Mouse (Mus musculus): ENCODE measurements around the gene Cenpp. TPM values are rescaled to one million over a fixed set of nuclear protein-coding genes. Genes with fewer than 3 reads are reported as not detected.
"Not testable (repeated sequence)": the region's sequence is repeated elsewhere in the genome, so short reads cannot be mapped to it uniquely, and the experiment has no call there.

The Cenpp gene
- polyA plus RNA-seq, 1 experiment from 2014 or later = 10.6 TPM

DNA sequence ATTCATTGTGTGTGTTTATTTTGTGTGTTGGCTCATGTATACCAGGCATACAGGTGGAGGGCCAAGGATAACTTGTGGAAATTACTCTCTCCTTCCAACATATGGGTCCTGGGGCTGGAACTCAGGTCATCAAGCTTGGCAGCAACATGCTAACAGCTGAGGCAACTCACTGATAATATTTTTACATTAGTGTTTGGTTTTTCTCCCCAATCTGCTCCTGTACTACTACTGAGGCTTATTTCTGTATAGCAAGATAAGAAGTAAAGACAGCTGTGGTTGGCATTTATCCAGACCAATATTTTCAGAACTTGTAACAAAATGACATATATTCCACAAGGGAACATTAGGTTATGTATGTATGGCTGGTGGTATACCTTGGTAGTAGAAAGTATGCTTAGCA is 34.2 kb downstream of the Cenpp start:
- ATAC-seq = no peak
- H3K27me3 ChIP-seq (replicated peaks; ENCODE audit: control insufficient read depth, insufficient read depth, low read length) = no peaks in the 10 kb centered on the region

DNA sequence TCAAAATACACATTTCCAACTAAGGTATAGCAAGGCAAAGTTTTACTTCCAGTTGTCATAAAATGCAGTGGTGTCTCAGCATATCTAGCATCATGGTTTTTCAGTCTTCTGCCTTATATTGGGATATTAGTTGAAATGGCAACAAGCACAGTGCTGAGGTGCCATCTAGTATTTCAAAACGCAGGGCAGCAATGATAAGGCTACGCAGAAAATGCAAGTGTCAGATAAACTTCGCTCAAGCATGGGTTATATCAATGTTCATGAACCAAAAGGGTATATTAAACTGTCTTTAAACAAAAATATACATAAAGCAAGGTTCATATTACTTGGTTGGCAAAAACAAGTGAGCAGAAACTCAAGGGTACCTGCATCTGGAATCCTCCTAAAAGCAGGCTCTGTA is 35.6 kb downstream of the Cenpp start:
- Histone ChIP-seq H3K27ac (ENCODE audit: low read length) (no peak overlapping the region), H3K9ac (replicated peaks; ENCODE audit: low read depth, low read length) (no peak overlapping the region), H3K36me3 (ENCODE audit: control insufficient read depth, insufficient read depth) (no peaks in the 10 kb centered on the region), H3K9me3 (ENCODE audit: control insufficient read depth, low read length) (no peaks in the 10 kb centered on the region), H3K4me2 (ENCODE audit: low read length) (no peak overlapping the region), H3K27me3 (replicated peaks; ENCODE audit: control insufficient read depth, insufficient read depth, low read length) (no peaks in the 10 kb centered on the region), H3K4me1 (replicated peaks; ENCODE audit: control insufficient read depth, insufficient read depth, low read length) (no peaks in the 10 kb centered on the region), H3K4me3 (replicated peaks; ENCODE audit: low read length) (no peak overlapping the region)
- WGBS = 94% methylated on average over 3 of the region's 3 CpGs
- no peak for ATAC-seq

More for the DNA sequence above, 34.2 kb downstream of the Cenpp start:
- no peaks in the 10 kb centered on the region for H3K36me3 ChIP-seq (ENCODE audit: control insufficient read depth, insufficient read depth)
- H3K27ac ChIP-seq (ENCODE audit: low read length) = no peak overlapping the region
- no peak overlapping the region for H3K9ac ChIP-seq (replicated peaks; ENCODE audit: low read depth, low read length)
- H3K4me3 ChIP-seq (replicated peaks; ENCODE audit: low read length) = no peak overlapping the region
- H3K4me2 ChIP-seq (ENCODE audit: low read length) = no peak overlapping the region
- H3K9me3 ChIP-seq (ENCODE audit: control insufficient read depth, low read length) = no peaks in the 10 kb centered on the region
- no peaks in the 10 kb centered on the region for H3K4me1 ChIP-seq (replicated peaks; ENCODE audit: control insufficient read depth, insufficient read depth, low read length)

DNA sequence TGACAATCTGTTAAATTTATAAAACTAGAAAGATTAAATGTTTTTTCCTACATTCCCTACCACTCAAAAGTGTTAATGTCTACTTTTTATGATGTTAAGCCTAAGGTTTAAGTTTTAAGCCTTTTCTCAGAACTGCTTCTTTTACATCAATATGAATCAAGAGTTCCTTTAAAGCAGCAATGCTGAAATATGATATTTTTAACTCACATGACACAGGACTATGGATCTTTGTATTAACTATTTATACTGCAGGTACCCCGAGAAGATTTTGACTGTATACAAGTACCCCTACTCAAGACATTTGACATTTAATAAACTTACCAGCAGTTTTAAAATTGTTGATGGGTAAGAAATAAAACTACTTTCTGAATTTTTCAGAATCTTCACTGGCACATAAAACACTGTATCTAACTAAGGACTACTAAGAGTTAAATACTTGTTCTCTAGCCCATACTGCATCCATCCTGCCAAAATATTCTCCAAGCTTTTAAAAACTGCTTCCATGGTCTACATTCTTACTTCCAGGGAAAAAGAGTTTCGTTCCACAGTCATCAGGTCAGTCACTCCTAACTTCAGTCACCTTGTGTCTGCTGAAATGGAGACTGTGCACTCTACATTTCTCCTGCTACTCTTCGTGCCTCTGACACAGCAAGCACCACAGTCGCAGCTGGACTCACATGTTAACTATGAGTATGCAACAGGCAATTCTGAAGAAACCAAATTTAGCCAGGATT is 43.8 kb downstream of the Cenpp start:
- H3K4me1 ChIP-seq (replicated peaks; ENCODE audit: control insufficient read depth, insufficient read depth, low read length) = no peaks in the 10 kb centered on the region
- no peak overlapping the region for H3K27ac ChIP-seq (ENCODE audit: low read length)
- no peak for ATAC-seq
- no peaks in the 10 kb centered on the region for H3K27me3 ChIP-seq (replicated peaks; ENCODE audit: control insufficient read depth, insufficient read depth, low read length)
- H3K9me3 ChIP-seq (ENCODE audit: control insufficient read depth, low read length) = no peaks in the 10 kb centered on the region
- H3K9ac ChIP-seq (replicated peaks; ENCODE audit: low read depth, low read length) = no peak overlapping the region
- H3K4me2 ChIP-seq (ENCODE audit: low read length) = no peak overlapping the region
- H3K36me3 ChIP-seq (ENCODE audit: control insufficient read depth, insufficient read depth) = no peaks in the 10 kb centered on the region
- H3K4me3 ChIP-seq (replicated peaks; ENCODE audit: low read length) = no peak overlapping the region
- 75% methylated on average over 4 of the region's 4 CpGs for WGBS

DNA sequence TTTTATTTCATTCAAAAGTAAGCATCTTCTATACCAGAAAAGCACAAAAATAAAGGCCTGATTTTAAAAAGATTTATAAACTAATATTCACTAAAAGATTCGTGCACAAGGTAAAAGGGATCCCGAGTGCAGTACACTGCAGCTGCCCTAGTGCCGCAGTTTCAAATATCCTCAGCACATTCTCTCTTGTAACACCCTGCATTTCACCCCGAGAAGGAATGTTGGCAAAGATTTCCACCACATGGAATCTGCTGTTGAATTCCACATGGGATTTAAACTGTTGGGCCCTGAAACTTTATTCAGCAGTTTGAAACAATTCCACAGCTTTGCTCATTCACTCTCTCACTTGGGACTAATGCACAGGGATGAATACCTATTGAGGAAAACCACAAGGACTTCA is 44.9 kb downstream of the Cenpp start, which contains the start of gene Ogn:
Ogn (plus strand) TSS at position 333 of the 400 bp plus-strand sequence.
- Histone ChIP-seq H3K36me3 (ENCODE audit: control insufficient read depth, insufficient read depth) (no peaks in the 10 kb centered on the region), H3K27me3 (replicated peaks; ENCODE audit: control insufficient read depth, insufficient read depth, low read length) (no peaks in the 10 kb centered on the region), H3K9ac (replicated peaks; ENCODE audit: low read depth, low read length) (no peak within 1 kb of the TSS), H3K4me2 (ENCODE audit: low read length) (no peak within 1 kb of the TSS), H3K4me3 (replicated peaks; ENCODE audit: low read length) (no peak within 1 kb of the TSS), H3K9me3 (ENCODE audit: control insufficient read depth, low read length) (no peaks in the 10 kb centered on the region), H3K27ac (ENCODE audit: low read length) (no peak within 1 kb of the TSS), H3K4me1 (replicated peaks; ENCODE audit: control insufficient read depth, insufficient read depth, low read length) (no peaks in the 10 kb centered on the region)
- 35% methylated on average over 4 of the region's 4 CpGs for WGBS
- no peak for ATAC-seq

DNA sequence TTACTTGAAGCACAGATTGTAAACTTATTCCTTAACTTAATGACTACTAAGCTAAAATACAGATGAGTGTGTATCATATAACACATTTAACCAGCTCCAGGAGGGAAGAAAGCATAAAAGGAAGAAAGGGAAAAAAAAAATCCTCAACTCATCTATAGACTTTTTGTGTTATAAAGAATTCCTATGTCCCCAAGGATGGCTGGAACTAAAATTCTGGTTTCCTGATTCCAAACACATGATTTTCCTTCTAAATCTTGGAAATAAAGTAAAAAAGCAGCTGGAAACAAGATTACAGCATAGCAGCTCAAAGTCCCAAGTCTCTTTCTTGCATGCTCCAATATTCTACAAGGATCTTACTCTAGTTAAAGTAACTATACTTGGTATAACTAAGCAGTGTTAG is 49.0 kb downstream of the Cenpp start:
- no peak overlapping the region for H3K27ac ChIP-seq (ENCODE audit: low read length)
- no peaks in the 10 kb centered on the region for H3K4me1 ChIP-seq (replicated peaks; ENCODE audit: control insufficient read depth, insufficient read depth, low read length)
- no peaks in the 10 kb centered on the region for H3K27me3 ChIP-seq (replicated peaks; ENCODE audit: control insufficient read depth, insufficient read depth, low read length)

DNA sequence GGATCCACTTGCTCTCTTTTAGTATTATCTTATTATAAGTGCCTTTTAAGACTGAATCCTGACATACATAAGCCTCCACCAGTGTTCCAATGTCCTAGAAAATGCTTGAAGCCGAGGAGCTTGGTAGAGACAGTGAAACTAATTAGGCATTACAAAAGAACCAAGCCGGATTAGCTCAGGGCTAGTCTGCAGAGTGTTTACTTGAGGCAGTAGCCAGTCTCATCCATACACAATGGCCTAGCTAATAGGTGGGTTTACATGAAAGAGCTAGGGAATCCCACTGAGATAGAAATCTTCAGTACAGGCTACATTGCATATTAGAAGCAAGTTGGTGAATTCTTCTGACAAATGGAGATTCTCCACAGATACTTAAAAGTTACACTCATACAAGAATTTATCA is 50.0 kb downstream of the Cenpp start:
- not testable (repeated sequence) for ATAC-seq; H3K9me3 ChIP-seq (ENCODE audit: control insufficient read depth, low read length); H3K9ac ChIP-seq (replicated peaks; ENCODE audit: low read depth, low read length); H3K4me1 ChIP-seq (replicated peaks; ENCODE audit: control insufficient read depth, insufficient read depth, low read length); H3K27ac ChIP-seq (ENCODE audit: low read length); H3K4me2 ChIP-seq (ENCODE audit: low read length); H3K27me3 ChIP-seq (replicated peaks; ENCODE audit: control insufficient read depth, insufficient read depth, low read length); H3K4me3 ChIP-seq (replicated peaks; ENCODE audit: low read length); H3K36me3 ChIP-seq (ENCODE audit: control insufficient read depth, insufficient read depth)
- WGBS = 13% methylated on average over 2 of the region's 2 CpGs

More for the DNA sequence above, 49.0 kb downstream of the Cenpp start:
- H3K9ac ChIP-seq (replicated peaks; ENCODE audit: low read depth, low read length) = no peak overlapping the region
- H3K36me3 ChIP-seq (ENCODE audit: control insufficient read depth, insufficient read depth) = no peaks in the 10 kb centered on the region
- no peak for ATAC-seq
- H3K4me2 ChIP-seq (ENCODE audit: low read length) = no peak overlapping the region
- no peaks in the 10 kb centered on the region for H3K9me3 ChIP-seq (ENCODE audit: control insufficient read depth, low read length)
- no peak overlapping the region for H3K4me3 ChIP-seq (replicated peaks; ENCODE audit: low read length)

DNA sequence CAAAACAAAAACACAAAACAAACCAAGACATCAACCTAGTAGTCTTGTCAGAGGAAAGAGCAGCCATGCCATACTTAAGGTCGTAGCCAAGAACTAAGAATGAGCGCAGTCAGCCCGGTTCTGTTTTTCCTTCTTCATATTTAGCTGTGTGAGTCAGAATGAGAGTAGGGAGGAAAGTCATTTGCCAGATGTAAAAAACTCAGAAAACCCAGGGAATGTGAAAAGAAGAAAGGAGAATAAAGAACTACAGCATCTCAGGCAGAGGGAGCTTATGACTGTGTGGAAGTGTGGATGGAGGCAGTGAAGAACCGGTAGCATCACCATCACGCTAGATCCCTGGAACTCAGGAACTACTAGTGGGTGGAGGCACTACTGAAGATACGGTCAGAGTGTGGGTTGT is 66.5 kb downstream of the Cenpp start:
- ATAC-seq = no peak
- WGBS = 95% methylated on average over 6 of the region's 6 CpGs

DNA sequence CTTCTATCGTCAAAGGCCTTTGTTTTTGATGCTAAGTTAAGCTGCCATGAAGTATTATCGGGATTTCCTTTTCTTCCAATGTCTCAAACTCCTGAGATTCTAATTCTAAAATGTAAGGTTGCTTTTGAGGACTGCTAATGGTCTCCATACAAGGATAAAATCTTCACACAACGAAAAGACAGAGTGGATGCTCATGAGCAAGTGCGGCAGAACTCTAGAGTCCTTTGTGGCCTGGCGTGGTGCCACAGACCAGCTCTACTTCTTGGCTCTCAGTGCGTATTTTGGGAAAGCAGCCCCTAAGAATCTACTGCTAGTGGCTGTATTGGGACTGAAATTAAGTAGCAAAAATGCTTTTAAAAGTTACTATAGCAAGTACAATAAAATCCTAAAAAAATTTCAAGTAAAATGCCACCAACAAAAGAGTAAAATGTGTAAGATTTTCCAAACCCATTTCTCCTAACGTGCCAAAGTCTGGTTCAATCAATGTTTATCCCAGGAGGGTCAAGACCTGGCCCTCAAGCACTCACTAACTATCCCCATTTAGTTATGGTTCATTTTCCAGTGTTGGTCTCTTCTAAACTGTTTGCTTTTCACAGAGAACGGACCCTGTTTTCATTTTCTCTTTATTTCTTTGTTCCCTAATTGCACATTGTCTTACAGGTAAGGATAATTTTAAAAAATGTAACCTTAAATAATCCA is 68.1 kb downstream of the Cenpp start:
- 75% methylated on average over 8 of the region's 8 CpGs for WGBS

More for the DNA sequence above, 66.5 kb downstream of the Cenpp start:
- Histone ChIP-seq H3K4me3 (replicated peaks; ENCODE audit: low read length) (no peak overlapping the region), H3K9me3 (ENCODE audit: control insufficient read depth, low read length) (no peaks in the 10 kb centered on the region), H3K9ac (replicated peaks; ENCODE audit: low read depth, low read length) (no peak overlapping the region), H3K27me3 (replicated peaks; ENCODE audit: control insufficient read depth, insufficient read depth, low read length) (no peaks in the 10 kb centered on the region), H3K4me1 (replicated peaks; ENCODE audit: control insufficient read depth, insufficient read depth, low read length) (no peaks in the 10 kb centered on the region), H3K36me3 (ENCODE audit: control insufficient read depth, insufficient read depth) (no peaks in the 10 kb centered on the region), H3K4me2 (ENCODE audit: low read length) (no peak overlapping the region), H3K27ac (ENCODE audit: low read length) (no peak overlapping the region)

DNA sequence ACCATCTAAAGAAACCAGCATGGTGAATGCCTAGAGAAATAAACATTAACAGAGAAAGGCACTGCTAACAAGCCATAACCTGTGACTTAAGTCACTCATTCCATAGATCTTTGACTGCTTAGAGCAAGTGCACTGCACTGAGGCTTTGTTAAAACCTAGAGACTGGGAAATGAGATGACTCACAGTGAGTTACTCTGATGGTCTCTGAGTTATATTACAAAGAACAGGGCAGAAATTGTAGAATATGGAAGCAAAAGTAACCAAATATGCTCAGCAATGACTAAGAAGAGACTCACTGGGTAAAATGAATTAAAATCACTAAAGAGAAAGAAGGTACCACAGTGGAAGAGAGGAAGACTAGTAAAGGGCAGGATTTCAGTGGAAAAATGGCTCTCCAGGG is 68.7 kb downstream of the Cenpp start:
- no peak for ATAC-seq
- Histone ChIP-seq H3K27me3 (replicated peaks; ENCODE audit: control insufficient read depth, insufficient read depth, low read length) (no peaks in the 10 kb centered on the region), H3K4me1 (replicated peaks; ENCODE audit: control insufficient read depth, insufficient read depth, low read length) (no peaks in the 10 kb centered on the region), H3K4me2 (ENCODE audit: low read length) (no peak overlapping the region), H3K27ac (ENCODE audit: low read length) (no peak overlapping the region), H3K9me3 (ENCODE audit: control insufficient read depth, low read length) (no peaks in the 10 kb centered on the region), H3K4me3 (replicated peaks; ENCODE audit: low read length) (no peak overlapping the region), H3K9ac (replicated peaks; ENCODE audit: low read depth, low read length) (no peak overlapping the region), H3K36me3 (ENCODE audit: control insufficient read depth, insufficient read depth) (no peaks in the 10 kb centered on the region)

More for the DNA sequence above, 68.1 kb downstream of the Cenpp start:
- Histone ChIP-seq H3K27ac (ENCODE audit: low read length) (no peak overlapping the region), H3K27me3 (replicated peaks; ENCODE audit: control insufficient read depth, insufficient read depth, low read length) (no peaks in the 10 kb centered on the region), H3K4me1 (replicated peaks; ENCODE audit: control insufficient read depth, insufficient read depth, low read length) (no peaks in the 10 kb centered on the region), H3K9ac (replicated peaks; ENCODE audit: low read depth, low read length) (no peak overlapping the region), H3K4me3 (replicated peaks; ENCODE audit: low read length) (no peak overlapping the region), H3K9me3 (ENCODE audit: control insufficient read depth, low read length) (no peaks in the 10 kb centered on the region), H3K36me3 (ENCODE audit: control insufficient read depth, insufficient read depth) (no peaks in the 10 kb centered on the region), H3K4me2 (ENCODE audit: low read length) (no peak overlapping the region)
- ATAC-seq = no peak
